ENCODE assay signal across 24 mouse cellular contexts in the genomic region with DNA sequence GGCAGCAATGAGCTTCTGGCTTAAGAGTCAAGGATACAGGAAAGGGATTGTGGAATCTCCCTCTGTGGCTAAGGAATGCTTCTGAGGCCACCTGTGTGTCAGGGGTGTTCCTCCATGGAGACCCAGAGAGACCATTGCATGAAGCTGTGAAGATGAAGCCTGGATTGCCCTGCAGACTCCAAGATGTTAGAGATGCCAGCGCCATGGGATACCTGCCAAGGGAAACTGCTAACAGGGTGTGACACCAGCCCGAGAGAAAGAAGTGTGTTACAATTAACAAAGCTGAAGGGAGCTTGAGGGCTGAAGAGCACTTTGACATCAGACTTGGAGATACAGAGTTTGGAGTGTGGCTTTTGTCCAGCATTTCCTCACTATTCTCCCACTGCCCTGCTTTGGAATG. TPM values are rescaled to one million over a fixed set of nuclear protein-coding genes. Genes with fewer than 3 reads are reported as not detected.
DNase-seq lines count a peak whose midpoint lies in the region; TF ChIP-seq lines count a peak whose summit lies in the region.
"Had no signal": no experiment of that assay in that cellular context is flagged by ENCODE, and none has a peak within 500 bp of the region (broad histone marks: within the 10 kb centered on the region; RNA-seq: fewer than 3 reads in every experiment).

No protein-coding gene starts in this region.

- no peaks in the 10 kb centered on the region for H3K27me3 ChIP-seq in heart, adult 2 months (ENCODE audit: control insufficient read depth, insufficient read depth, low read length)
- H3K27me3 ChIP-seq: CH12.LX; embryonic facial prominence, embryonic 13.5 days; embryonic facial prominence, embryonic 15.5 days; forebrain, embryonic 12.5 days had no signal

- intact Hi-C loops in heart, adult 2 months (cut with DNase I) = no loop called here

- H3K79me2 ChIP-seq in heart, adult 2 months (replicated peaks; ENCODE audit: control insufficient read depth, insufficient read depth, low read length) = no peaks in the 10 kb centered on the region

- no peak for TF ChIP-seq EP300 in heart, adult 2 months (IDR thresholded peaks at IDR 0.05; ENCODE audit: insufficient read depth, low read depth, low read length)

- H3K36me3 ChIP-seq in heart, adult 2 months (ENCODE audit: control insufficient read depth, insufficient read depth, low read length) = no peaks in the 10 kb centered on the region
- H3K36me3 ChIP-seq: embryonic facial prominence, embryonic 13.5 days; embryonic facial prominence, embryonic 15.5 days; forebrain, embryonic 10.5 days; forebrain, embryonic 12.5 days; G1E had no signal

- peak; percentile 13 for DNase-seq in adrenal gland, postnatal 10 days
- DNase-seq in adrenal gland, adult (ENCODE audit: inconsistent age in 2 of 2, low spot score in 1 of 2) = no peak
- peak; percentile 6 to 12 for DNase-seq in cerebellum, postnatal 10 days
- DNase-seq in cerebellum, adult 18-20 months = no peak
- peak; percentile 91 for DNase-seq in heart, adult 11 months
- no peak for DNase-seq in heart, adult 9 months (ENCODE audit: low spot score in 2 of 2)
- DNase-seq in heart, adult 2 months = peak; percentile 5 to 21
- no peak for DNase-seq in heart, adult 8-10 months (ENCODE audit: low spot score)
- DNase-seq: adrenal gland, adult 2 months; adrenal gland, postnatal 25 days; B cell, adult 2 months; cerebellum, adult 11 months; cerebellum, adult 2 months; cerebellum, adult 9-10 months; cerebellum, postnatal 14 days; cerebellum, postnatal 36 days; embryo, embryonic 11 days had no signal

- H3K4me1 ChIP-seq in heart, adult 2 months (ENCODE audit: control insufficient read depth, insufficient read depth, low read length) = no peaks in the 10 kb centered on the region
- H3K4me1 ChIP-seq: embryonic facial prominence, embryonic 15.5 days; forebrain, embryonic 10.5 days; forebrain, embryonic 12.5 days had no signal

- no peak overlapping the region for H3K4me3 ChIP-seq in heart, adult 2 months
- H3K4me3 ChIP-seq: embryonic facial prominence, embryonic 13.5 days; embryonic facial prominence, embryonic 15.5 days; erythroblast, embryonic 14.5 days; forebrain, embryonic 10.5 days; forebrain, embryonic 12.5 days had no signal

- no peak for TF ChIP-seq POLR2A in heart, adult 2 months (IDR thresholded peaks at IDR 0.05; ENCODE audit: insufficient read depth, low read depth, low read length)

- H3K27ac ChIP-seq in heart, adult 2 months = no peak overlapping the region
- H3K27ac ChIP-seq: embryonic facial prominence, embryonic 13.5 days; embryonic facial prominence, embryonic 15.5 days; forebrain, embryonic 10.5 days; forebrain, embryonic 12.5 days had no signal

- no peak for TF ChIP-seq CTCF in heart, adult 2 months (IDR thresholded peaks at IDR 0.05)

- no peak overlapping the region for H3K9ac ChIP-seq in heart, adult 2 months (ENCODE audit: low read depth, low read length)
- H3K9ac ChIP-seq: embryonic facial prominence, embryonic 13.5 days; embryonic facial prominence, embryonic 15.5 days; forebrain, embryonic 12.5 days had no signal

- 51% methylated on average over 2 of the region's 2 CpGs for WGBS in heart, adult 2 months

RNA-seq across cellular contexts. Expression of gene Spdl1, which starts 40.4 kb away (rescaled TPM):
- 1 to 10 TPM; 4.4 to 5.6 TPM for total RNA-seq in adrenal gland, postnatal 10 days (2021)
- under 1 TPM; 0.16 to 0.29 TPM for total RNA-seq in heart, adult 2 months (2021)
- polyA plus RNA-seq in heart, adult 2 months (2012; rRNA removed) = 0.06 and 0.08 TPM in 2 replicates
- total RNA-seq in heart, adult 8-10 months (2022) = under 1 TPM in 3 of 4 experiments, not detected in 1; 0.12 to 0.26 (median 0.22) TPM

Comparison
In these comparisons a context has a peak if more than half of its experiments do, and no peak if none do; other contexts are left out.
1. DNase-seq: peak in adrenal gland, postnatal 10 days (single experiment), cerebellum, postnatal 10 days (2 of 2), heart, adult 11 months (single experiment) and heart, adult 2 months (2 of 2); none in adrenal gland, adult (0 of 2), cerebellum, adult 18-20 months (0 of 2), heart, adult 9 months (0 of 2) and heart, adult 8-10 months (single experiment).
2. RNA of gene Spdl1, which starts 40.4 kb away (total RNA-seq): 4.4 to 5.6 TPM in adrenal gland, postnatal 10 days; 0.16 to 0.29 TPM in heart, adult 2 months and 0.12 to 0.26 TPM in heart, adult 8-10 months; every median in the first group is over 4 times any median in the second.